Mouse (Mus musculus) intestine, embryonic 16.5 days (tissue): Measurements from ENCODE around the gene Nedd9. TPM values are rescaled to one million over a fixed set of nuclear protein-coding genes. Genes with fewer than 3 reads are reported as not detected.
A peak's percentile ranks its signal among the peaks of the same experiment; 100 is the strongest.

Source experiments
- ATAC-seq: fragments of 200-750 bp; cut with Nextera tagmentation; 2 replicates; pipeline ENCODE4 v1.8.0; 2017; ENCODE audit warnings: moderate TSS enrichment, moderate library complexity
- H3K27ac ChIP-seq: fragments of 300-500 bp; sonication (generic); 2 replicates; pipeline ENCODE4 v1.5.1; 2014; ENCODE audit warnings: mild to moderate bottlenecking, low read length
- H3K27me3 ChIP-seq: fragments of 300-500 bp; sonication (generic); replicated peaks from 2 replicates; pipeline ENCODE4 v1.6.1; 2014; ENCODE audit warnings: low read length, control low read depth, mixed read lengths; ENCODE audit not compliant: control insufficient read depth, insufficient read depth
- H3K36me3 ChIP-seq: fragments of 300-500 bp; sonication (generic); 2 replicates; pipeline ENCODE4 v1.6.1; 2014; ENCODE audit warnings: low read length, control low read depth; ENCODE audit not compliant: control insufficient read depth, insufficient read depth
- H3K4me1 ChIP-seq: fragments of 300-500 bp; sonication (generic); 2 replicates; pipeline ENCODE4 v1.6.1; 2014; ENCODE audit warnings: low read length, control low read depth, mixed read lengths; ENCODE audit not compliant: control insufficient read depth, insufficient read depth
- H3K4me2 ChIP-seq: fragments of 300-500 bp; sonication (generic); 2 replicates; pipeline ENCODE4 v1.6.1; 2014; ENCODE audit warnings: low read depth, low read length, control low read depth
- H3K4me3 ChIP-seq: fragments of 300-500 bp; sonication (generic); 2 replicates; pipeline ENCODE4 v1.5.1; 2014; ENCODE audit warnings: mild to moderate bottlenecking, low read length
- H3K9ac ChIP-seq: fragments of 300-500 bp; sonication (generic); 2 replicates; pipeline ENCODE4 v1.6.1; 2014; ENCODE audit warnings: low read depth, low read length
- H3K9me3 ChIP-seq: fragments of 300-500 bp; sonication (generic); 2 replicates; pipeline ENCODE4 v1.6.1; 2016; ENCODE audit warnings: low read length, control low read depth; ENCODE audit not compliant: control insufficient read depth
- WGBS: fragments of 180-500 bp; shearing (Covaris S2); extraction: QIAGEN DNeasy Blood & Tissue Kit; methylation state at CpG from one replicate; pipeline ENCODE4 v1.1.7; 2014; 5-methylcytosine and 5-hydroxymethylcytosine counted together
- polyA plus RNA-seq: library from polyadenylated mRNA; unstranded; fragments of >200 nt; fragmentation: Nextera tagmentation; extraction: Ambion mirVana; gene quantifications from 2 replicates; pipeline ENCODE4 v1.2.1, GENCODE M21; 2015

Nedd9 gene
- polyA plus RNA-seq, 1 experiment from 2014 or later = 38.5 TPM

DNA sequence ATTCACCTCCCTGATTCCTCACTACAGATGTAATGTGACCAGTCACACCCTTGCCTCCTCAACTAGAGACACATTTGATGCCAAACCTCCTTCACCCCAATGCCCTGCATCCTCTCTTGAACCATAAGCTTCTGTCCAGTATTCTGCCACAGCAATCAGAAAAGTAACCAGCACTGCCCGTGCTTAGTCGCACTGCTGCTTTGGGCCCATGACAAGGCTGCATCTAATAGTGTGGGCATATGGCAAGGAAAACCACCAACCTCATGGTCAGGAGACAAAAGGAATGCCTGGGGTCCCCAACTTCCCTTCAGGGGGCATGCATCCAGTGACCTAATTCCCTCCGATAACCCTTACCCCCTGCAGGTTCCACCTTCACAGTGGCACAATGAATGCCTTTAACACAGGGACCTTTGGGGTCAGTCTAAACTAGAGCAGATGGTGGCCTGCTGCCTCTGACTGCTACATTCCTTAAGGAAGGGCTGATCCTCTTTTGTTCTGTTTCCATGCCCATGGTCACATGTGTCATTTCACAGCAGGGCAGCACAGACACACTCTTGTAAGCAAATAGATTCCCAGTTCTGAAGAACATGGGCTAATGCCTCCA is 4.7 kb downstream of the Nedd9 start:
- no peak overlapping the region for H3K4me2 ChIP-seq
- WGBS = 81% methylated on average over 3 of the region's 3 CpGs
- H3K4me1 ChIP-seq = no peaks in the 10 kb centered on the region
- ATAC-seq = no peak
- H3K27me3 ChIP-seq = no peaks in the 10 kb centered on the region
- H3K36me3 ChIP-seq = no peaks in the 10 kb centered on the region
- no peak overlapping the region for H3K4me3 ChIP-seq
- no peak overlapping the region for H3K27ac ChIP-seq
- H3K9me3 ChIP-seq = no peaks in the 10 kb centered on the region
- H3K9ac ChIP-seq = no peak overlapping the region

DNA sequence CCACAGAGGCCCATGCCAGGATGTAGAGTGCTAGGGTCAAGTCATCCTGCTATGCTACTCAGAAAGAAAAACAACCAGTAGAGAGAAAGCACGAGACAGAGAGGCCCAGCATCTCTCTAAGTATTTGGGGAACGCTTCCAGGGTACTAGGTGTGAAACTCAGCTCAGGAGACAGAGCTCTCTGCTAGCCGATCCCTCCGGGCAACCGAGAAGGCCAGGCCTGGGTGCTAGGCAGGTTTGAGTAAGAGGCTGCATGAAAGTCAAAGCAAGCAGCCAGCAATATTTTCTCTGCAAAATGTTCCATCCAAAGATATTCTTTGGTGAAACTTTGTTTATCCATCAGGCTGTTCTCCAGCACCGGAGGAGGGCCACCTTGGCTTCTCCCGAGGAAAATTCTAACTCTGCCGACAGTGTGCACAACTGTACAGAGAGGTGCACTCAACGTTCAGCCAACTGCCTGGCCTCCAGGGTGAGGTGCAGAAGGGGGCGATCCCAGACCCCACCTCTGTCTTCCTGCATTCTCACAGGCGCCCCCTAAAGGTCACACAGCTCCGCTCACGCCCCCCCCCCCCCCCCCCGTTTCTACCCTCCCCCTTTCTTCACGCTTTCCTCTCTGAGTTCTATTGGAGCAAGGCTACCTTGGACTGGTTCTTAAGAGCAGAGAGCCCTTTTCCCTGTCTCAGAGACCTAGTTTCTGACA is 7.3 kb downstream of the Nedd9 start:
- Histone ChIP-seq H3K4me2 (no peak overlapping the region), H3K9ac (no peak overlapping the region), H3K27me3 (no peaks in the 10 kb centered on the region), H3K36me3 (no peaks in the 10 kb centered on the region), H3K27ac (no peak overlapping the region), H3K9me3 (no peaks in the 10 kb centered on the region), H3K4me3 (no peak overlapping the region), H3K4me1 (no peaks in the 10 kb centered on the region; the same call in 1 of the 2 replicates)
- ATAC-seq = no peak
- WGBS = 63% methylated on average over 11 of the region's 15 CpGs

DNA sequence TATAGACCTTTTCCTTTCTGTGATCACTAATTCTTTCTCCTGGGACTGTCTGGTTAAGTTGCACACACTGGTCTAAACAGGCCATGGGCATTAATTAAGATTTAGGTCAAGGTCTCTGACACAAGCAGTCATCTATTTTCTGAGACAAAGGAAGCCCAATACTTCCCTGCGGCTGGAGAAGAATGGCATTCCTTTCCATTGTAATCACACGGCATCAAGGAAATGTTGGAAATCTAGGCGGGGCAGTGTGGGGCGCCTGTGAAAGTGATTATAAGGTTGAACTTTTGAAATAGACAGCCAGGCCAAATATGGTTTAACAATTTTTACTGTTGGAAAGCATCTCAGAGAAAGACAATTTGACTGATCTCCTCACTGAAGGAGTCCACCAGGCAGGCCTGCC is 10.9 kb downstream of the Nedd9 start:
- Histone ChIP-seq H3K36me3 (no peaks in the 10 kb centered on the region), H3K27ac (no peak overlapping the region), H3K4me2 (no peak overlapping the region), H3K9ac (no peak overlapping the region), H3K4me1 (no peaks in the 10 kb centered on the region; the same call in 1 of the 2 replicates), H3K9me3 (no peaks in the 10 kb centered on the region), H3K4me3 (no peak overlapping the region), H3K27me3 (no peaks in the 10 kb centered on the region)
- no peak for ATAC-seq
- 48% methylated on average over 4 of the region's 4 CpGs for WGBS

DNA sequence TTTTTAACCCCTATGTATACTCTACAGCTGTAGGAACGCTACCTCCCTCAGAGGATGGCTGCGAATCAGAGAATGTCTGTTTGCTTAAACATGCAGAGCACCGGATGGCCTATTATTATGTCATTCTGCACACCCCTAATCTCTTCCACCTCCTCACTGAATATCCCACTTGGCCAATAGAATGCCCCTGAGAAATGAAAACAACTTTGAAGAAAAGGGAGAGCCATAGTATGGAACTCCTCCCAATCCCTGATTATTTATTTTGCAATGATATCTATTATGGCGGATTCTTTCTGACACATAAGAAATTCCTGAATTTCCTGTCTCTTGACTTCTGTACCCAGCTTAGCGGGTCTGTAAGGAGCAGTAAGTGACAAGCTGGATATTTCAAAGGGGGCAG is 12.8 kb downstream of the Nedd9 start:
- ATAC-seq = no peak
- Histone ChIP-seq H3K9me3 (no peaks in the 10 kb centered on the region), H3K36me3 (no peaks in the 10 kb centered on the region), H3K27ac (no peak overlapping the region), H3K4me3 (no peak overlapping the region), H3K27me3 (no peaks in the 10 kb centered on the region), H3K4me1 (no peaks in the 10 kb centered on the region; the same call in 1 of the 2 replicates), H3K4me2 (no peak overlapping the region), H3K9ac (no peak overlapping the region)
- 82% methylated on average over 5 of the region's 5 CpGs for WGBS

DNA sequence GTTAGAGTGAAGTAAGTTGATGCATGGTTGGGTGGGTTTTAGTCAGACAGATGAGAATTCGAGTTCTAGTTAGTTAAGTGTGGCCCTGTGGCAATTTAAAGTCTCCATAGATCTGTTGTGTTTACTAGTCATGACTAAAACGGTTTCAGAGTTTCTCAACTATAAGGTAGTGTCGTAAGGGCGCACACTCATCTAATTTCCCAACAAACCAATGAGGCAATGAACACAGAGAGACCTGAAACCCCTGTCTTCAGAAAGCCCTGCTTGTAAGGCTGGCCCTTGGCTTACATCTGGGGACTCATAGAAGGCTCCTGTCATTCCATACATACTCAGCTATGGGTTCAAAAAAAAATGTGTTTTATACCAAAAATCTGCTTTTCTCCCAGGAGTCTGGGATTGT is 13.7 kb downstream of the Nedd9 start:
- 88% methylated on average over 4 of the region's 4 CpGs for WGBS

DNA sequence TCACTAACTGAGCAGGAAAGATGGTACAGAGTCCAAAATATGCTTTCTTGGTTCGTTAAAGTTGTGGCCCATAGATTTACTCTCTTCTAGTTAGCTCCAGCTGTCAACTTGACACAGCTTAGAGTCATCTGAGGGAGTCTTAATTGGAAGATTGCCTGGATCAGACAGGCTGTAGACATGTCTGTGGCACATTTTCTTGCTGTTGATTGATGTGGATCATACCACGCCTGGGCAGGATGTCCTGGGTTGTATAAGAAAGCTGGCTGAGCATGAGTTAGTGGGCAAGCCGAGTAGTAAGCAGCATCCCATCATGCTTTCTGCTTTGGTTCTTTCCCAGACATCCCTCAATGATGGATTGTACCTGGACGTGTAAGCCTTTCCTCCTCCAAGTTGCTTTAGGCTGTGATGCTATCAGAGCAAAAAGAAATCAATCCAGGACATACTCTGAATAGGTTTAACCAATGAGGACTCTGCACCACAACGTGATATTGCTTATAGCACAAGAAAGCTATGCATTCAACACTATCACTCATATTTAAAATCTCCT is 14.2 kb downstream of the Nedd9 start:
- no peaks in the 10 kb centered on the region; the same call in 1 of the 2 replicates for H3K4me1 ChIP-seq
- no peaks in the 10 kb centered on the region for H3K9me3 ChIP-seq
- no peak overlapping the region for H3K9ac ChIP-seq
- no peak overlapping the region for H3K4me3 ChIP-seq
- H3K27ac ChIP-seq = no peak overlapping the region
- no peak for ATAC-seq
- 69% methylated on average over 5 of the region's 5 CpGs for WGBS
- no peaks in the 10 kb centered on the region for H3K27me3 ChIP-seq
- no peak overlapping the region for H3K4me2 ChIP-seq
- no peaks in the 10 kb centered on the region for H3K36me3 ChIP-seq

More for the DNA sequence above, 13.7 kb downstream of the Nedd9 start:
- H3K27ac ChIP-seq = no peak overlapping the region
- no peaks in the 10 kb centered on the region; the same call in 1 of the 2 replicates for H3K4me1 ChIP-seq
- ATAC-seq = no peak
- H3K4me2 ChIP-seq = no peak overlapping the region
- H3K4me3 ChIP-seq = no peak overlapping the region
- no peak overlapping the region for H3K9ac ChIP-seq
- H3K27me3 ChIP-seq = no peaks in the 10 kb centered on the region
- H3K36me3 ChIP-seq = no peaks in the 10 kb centered on the region
- no peaks in the 10 kb centered on the region for H3K9me3 ChIP-seq

DNA sequence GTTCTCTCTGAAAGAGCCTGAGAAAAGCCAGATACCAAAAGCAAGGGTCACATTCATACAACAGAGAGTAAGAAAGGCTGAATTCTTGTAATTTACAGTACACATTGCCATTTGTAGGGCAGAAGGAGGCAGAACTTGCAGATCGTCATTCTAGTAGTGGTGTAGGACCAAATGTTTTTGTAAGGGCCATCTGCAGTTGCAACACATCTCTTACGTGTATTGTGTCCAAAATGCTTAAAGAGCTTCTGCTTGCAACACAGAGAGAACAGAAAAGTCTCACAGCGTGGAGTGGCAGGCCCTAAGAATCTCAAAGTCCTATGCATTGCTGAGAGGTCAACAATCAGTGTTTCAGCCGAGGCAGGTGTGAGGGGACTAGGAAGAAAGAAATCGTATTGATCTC is 18.9 kb downstream of the Nedd9 start:
- Histone ChIP-seq H3K9me3 (no peaks in the 10 kb centered on the region), H3K9ac (no peak overlapping the region), H3K27ac (no peak overlapping the region; the same call in 1 of the 2 replicates), H3K4me2 (no peak overlapping the region), H3K36me3 (no peaks in the 10 kb centered on the region), H3K27me3 (no peaks in the 10 kb centered on the region), H3K4me1 (peaks cover 3% of the 10 kb centered on the region), H3K4me3 (no peak overlapping the region)
- WGBS = 63% methylated on average over 5 of the region's 5 CpGs
- no peak for ATAC-seq

DNA sequence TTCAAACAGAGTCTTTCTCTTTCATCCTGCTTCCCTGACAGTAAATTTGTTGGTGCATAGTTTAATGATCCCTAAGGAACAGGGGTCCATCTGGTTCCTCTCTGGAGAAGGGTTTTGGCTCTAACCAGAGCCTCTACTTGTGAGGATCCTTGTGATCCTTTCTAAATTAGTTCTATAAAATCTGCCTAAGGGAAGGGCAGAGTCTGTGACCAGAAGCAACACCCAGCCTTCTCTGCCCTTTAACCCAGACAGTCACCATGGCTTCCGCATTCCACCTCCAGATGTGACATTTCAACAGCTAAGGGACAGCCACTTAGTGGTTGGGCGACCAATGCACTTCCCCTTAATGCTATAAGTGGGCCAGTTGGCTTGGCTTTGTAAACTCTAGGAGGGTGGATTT is 20.1 kb downstream of the Nedd9 start:
- ATAC-seq = peak; percentile 65
- Histone ChIP-seq H3K27me3 (no peaks in the 10 kb centered on the region), H3K4me2 (no peak overlapping the region), H3K4me3 (no peak overlapping the region), H3K9ac (no peak overlapping the region), H3K9me3 (no peaks in the 10 kb centered on the region), H3K36me3 (no peaks in the 10 kb centered on the region), H3K27ac (peak overlapping the region; percentile 69; the same call in 1 of the 2 replicates), H3K4me1 (peaks cover 3% of the 10 kb centered on the region)
- WGBS = 69% methylated on average over 2 of the region's 2 CpGs

DNA sequence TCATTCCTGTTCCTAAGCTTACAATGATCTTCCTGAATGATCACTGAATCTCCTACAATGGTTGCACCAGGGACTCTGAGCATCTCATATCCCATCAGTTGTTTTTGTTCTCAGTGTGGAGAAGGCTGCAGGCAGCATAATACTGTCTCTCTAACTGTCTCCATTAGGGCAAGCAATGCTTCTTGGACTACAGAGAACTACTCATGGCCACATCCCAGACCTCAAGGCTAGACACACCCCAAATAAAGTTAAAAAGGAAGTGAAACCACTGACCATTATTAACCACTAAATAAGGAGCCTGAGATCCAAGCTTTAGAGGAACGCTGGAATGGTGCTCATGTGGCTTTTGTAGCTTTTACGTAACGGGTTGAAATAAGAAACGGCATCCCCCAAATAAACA is 20.5 kb downstream of the Nedd9 start:
- Histone ChIP-seq H3K4me2 (no peak overlapping the region), H3K9me3 (no peaks in the 10 kb centered on the region), H3K27ac (peak overlapping the region; percentile 69), H3K9ac (no peak overlapping the region), H3K36me3 (no peaks in the 10 kb centered on the region), H3K4me1 (peaks cover 3% of the 10 kb centered on the region), H3K27me3 (no peaks in the 10 kb centered on the region), H3K4me3 (no peak overlapping the region)
- WGBS = 79% methylated on average over 4 of the region's 4 CpGs
- peak; percentile 56 for ATAC-seq
